Mouse (Mus musculus) bone marrow, adult 2 months (tissue): ENCODE measurements around the gene Coro7.

Experiments
- CTCF ChIP-seq: fragments of 200-500 bp; IDR thresholded peaks from 2 replicates; pipeline ENCODE4 v1.5.1; 2011; ENCODE audit warnings: low read length, control low read depth; ENCODE audit not compliant: control insufficient read depth, insufficient read depth
- POLR2A ChIP-seq: fragments of 200-500 bp; IDR thresholded peaks from 2 replicates; pipeline ENCODE4 v1.6.1; 2011; ENCODE audit warnings: low read depth, mild to moderate bottlenecking, control low read depth, low read length, borderline replicate concordance; ENCODE audit not compliant: control insufficient read depth

GRCm38 (mm10) chr16:4667190-4667808, 12.3 kb downstream of the Coro7 start:
- peak; percentile 86 for TF ChIP-seq CTCF
- TF ChIP-seq POLR2A = no peak
